Mouse (Mus musculus) ES-Bruce4 (cell line): Measurements from ENCODE around the gene Tecpr1.

Experiments used
- CTCF ChIP-seq: IDR thresholded peaks from one replicate; pipeline ENCODE4 v1.8.1; 2011; ENCODE audit warnings: low read depth, low read length
- POLR2A ChIP-seq: IDR thresholded peaks from one replicate; pipeline ENCODE4 v1.8.1; 2011; ENCODE audit warnings: low read length; ENCODE audit not compliant: insufficient read depth

DNA sequence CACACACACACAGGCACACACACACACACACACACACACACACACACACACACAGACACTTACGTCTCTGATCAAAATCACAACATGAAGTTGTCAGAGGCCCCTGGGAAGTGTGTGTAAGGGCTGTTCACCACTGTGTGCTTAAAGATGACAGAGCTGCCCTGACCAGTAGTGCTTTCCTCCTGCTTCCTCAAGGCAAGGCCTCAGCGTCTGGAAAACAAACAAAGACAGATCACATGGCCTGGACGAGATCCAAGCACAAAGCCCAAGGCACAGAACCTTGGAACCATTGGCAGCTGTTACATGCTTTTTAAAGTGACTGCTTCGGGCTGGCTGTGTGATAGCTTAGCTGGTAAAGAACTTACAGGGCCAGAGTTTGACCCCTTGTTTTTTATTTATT, 64.8 kb downstream of the Tecpr1 start:
- TF ChIP-seq CTCF (no peak), POLR2A (no peak)
